In genomic region chr14:61682721-61683355, GRCm38 (mm10) we compare ENCODE assay signal across 8 mouse cellular contexts.
DNase-seq lines count a peak whose midpoint lies in the region; ATAC-seq and TF ChIP-seq lines count a peak whose summit lies in the region.

No protein-coding gene starts in this region.

- H3K36me3 ChIP-seq in C2C12 (ENCODE audit: control insufficient read depth, insufficient read depth), result no peaks in the 10 kb centered on the region
- no peaks in the 10 kb centered on the region for H3K36me3 ChIP-seq in embryonic facial prominence, embryonic 13.5 days
- no peaks in the 10 kb centered on the region for H3K36me3 ChIP-seq in heart, embryonic 12.5 days
- H3K36me3 ChIP-seq in liver, embryonic 12.5 days, result peaks cover 2% of the 10 kb centered on the region; the same call in 1 of the 2 replicates

- peak overlapping the region; percentile 85 for H3K9ac ChIP-seq in embryonic facial prominence, embryonic 13.5 days
- H3K9ac ChIP-seq in heart, embryonic 12.5 days, result peak overlapping the region; percentile 94
- peak overlapping the region; percentile 94 for H3K9ac ChIP-seq in liver, embryonic 12.5 days

- H3K27me3 ChIP-seq in C2C12 (ENCODE audit: control insufficient read depth, insufficient read depth, insufficient read length), result no peaks in the 10 kb centered on the region
- peaks cover 44% of the 10 kb centered on the region for H3K27me3 ChIP-seq in embryonic facial prominence, embryonic 13.5 days
- 0 out of 2 replicates have a peak, but pooled peaks cover 6% of the 10 kb centered on the region for H3K27me3 ChIP-seq in heart, embryonic 12.5 days (replicated peaks)
- H3K27me3 ChIP-seq in liver, embryonic 12.5 days (replicated peaks), result peaks cover 42% of the 10 kb centered on the region

- peaks cover 27% of the 10 kb centered on the region for H3K79me2 ChIP-seq in C2C12 (ENCODE audit: control insufficient read depth, insufficient read depth)

- no peaks in the 10 kb centered on the region for H3K9me3 ChIP-seq in embryonic facial prominence, embryonic 13.5 days
- H3K9me3 ChIP-seq in heart, embryonic 12.5 days (replicated peaks), result no peaks in the 10 kb centered on the region
- H3K9me3 ChIP-seq in liver, embryonic 12.5 days (replicated peaks), result no peaks in the 10 kb centered on the region

- peak overlapping the region; percentile 72 for H3K4me3 ChIP-seq in C2C12 (ENCODE audit: insufficient read depth, poor library complexity, severe bottlenecking)
- H3K4me3 ChIP-seq in embryonic facial prominence, embryonic 13.5 days, result peak overlapping the region; percentile 83
- peak overlapping the region; percentile 81 for H3K4me3 ChIP-seq in heart, embryonic 12.5 days
- peak overlapping the region; percentile 79 for H3K4me3 ChIP-seq in liver, embryonic 12.5 days

- ATAC-seq in embryonic facial prominence, embryonic 13.5 days (ENCODE audit: insufficient number of reproducible peaks, insufficient read depth, low FRiP score, low TSS enrichment, low read depth), result peak; percentile 27; the same call in 1 of the 2 replicates
- ATAC-seq in heart, embryonic 12.5 days (ENCODE audit: insufficient number of reproducible peaks, low FRiP score), result peak; percentile 67
- peak; percentile 69 for ATAC-seq in liver, embryonic 12.5 days

- H3K27ac ChIP-seq in embryonic facial prominence, embryonic 13.5 days, result peak overlapping the region; percentile 93
- peak overlapping the region; percentile 98 for H3K27ac ChIP-seq in heart, embryonic 12.5 days (ENCODE audit: poor library complexity, severe bottlenecking)
- peak overlapping the region; percentile 97 for H3K27ac ChIP-seq in liver, embryonic 12.5 days

- peak overlapping the region; percentile 97 for H3K4me2 ChIP-seq in embryonic facial prominence, embryonic 13.5 days
- H3K4me2 ChIP-seq in heart, embryonic 12.5 days, result peak overlapping the region; percentile 85
- H3K4me2 ChIP-seq in liver, embryonic 12.5 days, result peak overlapping the region; percentile 90

- peaks cover 12% of the 10 kb centered on the region for H3K79me3 ChIP-seq in C2C12 (ENCODE audit: low read depth)

- DNase-seq in adrenal gland, postnatal 25 days, result peak; percentile 69
- DNase-seq in kidney, postnatal 10 days, result peak; percentile 80
- peak; percentile 78 for DNase-seq in naive thymus-derived CD4-positive, alpha-beta T cell, adult 2 months (ENCODE audit: low read depth)
- peak; percentile 41 for DNase-seq in telencephalon, adult 2 months (ENCODE audit: low read depth, low spot score)

- under 1% methylated on average over 54 of the region's 54 CpGs for WGBS in embryonic facial prominence, embryonic 13.5 days
- under 1% methylated on average over 54 of the region's 54 CpGs for WGBS in heart, embryonic 12.5 days
- WGBS in liver, embryonic 12.5 days (ENCODE audit: insufficient replicate concordance), result 1% methylated on average over 54 of the region's 54 CpGs

- H3ac ChIP-seq in C2C12 (ENCODE audit: control insufficient read depth, insufficient read length, low read depth), result peak overlapping the region; percentile 59

- H3K4me1 ChIP-seq in embryonic facial prominence, embryonic 13.5 days, result peaks cover 43% of the 10 kb centered on the region
- peaks cover 36% of the 10 kb centered on the region for H3K4me1 ChIP-seq in heart, embryonic 12.5 days (replicated peaks)
- peaks cover 68% of the 10 kb centered on the region for H3K4me1 ChIP-seq in liver, embryonic 12.5 days

- TF ChIP-seq CTCF in C2C12 (IDR thresholded peaks at IDR 0.05; ENCODE audit: control insufficient read depth, insufficient read depth, insufficient read length), result no peak

TF ChIP-seq in C2C12, 6 proteins besides CTCF, POLR2A, EP300 and RAD21:
- TF ChIP-seq MYOG (IDR thresholded peaks at IDR 0.05; ENCODE audit: control insufficient read depth, extremely low read depth, insufficient read length) (no peak), FOSL1 (IDR thresholded peaks at IDR 0.05; ENCODE audit: insufficient read depth, low read length, poor library complexity, severe bottlenecking) (no peak), MYOD1 (IDR thresholded peaks at IDR 0.05; ENCODE audit: control insufficient read depth, insufficient read length, low read depth) (no peak), MAX (IDR thresholded peaks at IDR 0.05) (no peak), USF1 (IDR thresholded peaks at IDR 0.05; ENCODE audit: low read depth) (no peak), CEBPB (IDR thresholded peaks at IDR 0.05; ENCODE audit: low read depth) (no peak)

Comparison
In these comparisons a context has a peak if more than half of its experiments do, and no peak if none do; other contexts are left out.
1. Peak in every context shown above with its lines: DNase-seq, ATAC-seq, H3K4me3 ChIP-seq and H3K27ac ChIP-seq.